Mouse (Mus musculus): Measurements from ENCODE around the gene Nosip.
"Not testable (repeated sequence)": the region's sequence is repeated elsewhere in the genome, so short reads cannot be mapped to it uniquely, and the experiment has no call there.

The Nosip gene

DNA sequence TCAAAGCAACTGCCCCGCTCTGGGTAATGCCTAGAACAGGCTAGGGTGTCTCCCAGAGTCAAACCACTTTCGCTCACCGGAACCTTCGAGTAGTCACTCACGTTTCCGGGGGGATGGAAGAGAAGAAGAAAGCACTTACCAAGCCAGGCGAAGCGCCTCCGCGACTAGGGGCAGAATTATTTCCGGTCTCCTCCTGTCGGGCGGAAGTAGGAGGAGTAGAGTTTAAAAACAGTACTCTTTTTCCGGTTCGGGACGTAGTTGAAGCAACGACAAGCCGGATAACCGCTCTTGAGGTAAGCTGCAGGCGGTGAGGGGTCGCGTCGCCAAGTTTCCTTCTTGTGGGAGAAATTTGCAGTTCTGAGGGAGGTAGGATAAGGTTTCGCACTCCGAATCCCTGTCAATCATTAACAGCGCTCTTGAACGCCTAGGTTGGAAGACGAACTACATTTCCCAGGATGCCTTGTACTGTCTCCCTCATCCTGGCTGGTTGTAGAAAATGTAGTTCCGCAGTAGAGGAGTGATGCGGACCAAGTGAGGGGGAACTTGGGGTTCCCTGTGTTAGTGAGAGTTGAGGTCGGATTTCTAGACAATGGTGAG is at the start of gene Nosip, which contains the start of gene Prrg2:
Gene Nosip, plus strand, starts transcription at position 191 of the 597 bp plus-strand sequence.
Gene Prrg2, minus strand, starts transcription at position 439 of the 597 bp plus-strand sequence.
- peak; percentile 97 for DNase-seq (ENCODE audit: low read depth, low spot score)
- Histone ChIP-seq H3K36me3 (ENCODE audit: control insufficient read depth, insufficient read depth, low read length, poor library complexity, severe bottlenecking) (no peaks in the 10 kb centered on the region), H3K27me3 (ENCODE audit: control insufficient read depth, insufficient read depth, low read length, poor library complexity, severe bottlenecking) (no peaks in the 10 kb centered on the region)

DNA sequence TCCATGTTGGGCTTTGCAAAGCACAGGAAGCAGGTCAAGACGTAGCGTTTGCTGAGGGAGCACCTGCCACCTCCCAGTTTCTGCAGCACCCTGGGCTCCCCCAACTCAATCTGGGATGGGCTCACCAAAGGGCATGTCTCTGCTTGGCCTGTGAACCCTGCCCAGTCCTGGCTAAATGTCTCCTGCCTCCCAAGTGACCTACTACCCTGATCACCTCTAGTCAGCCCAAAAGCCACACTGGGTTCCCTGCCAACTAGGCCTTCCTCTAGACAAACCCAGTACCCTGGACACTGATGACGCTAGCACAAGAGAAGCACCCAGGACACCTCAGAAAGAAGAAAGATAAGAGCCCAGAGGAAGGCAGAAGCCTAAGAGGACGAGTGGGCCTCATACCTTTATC is 49.4 kb upstream of the Nosip start:
- H3K27me3 ChIP-seq (ENCODE audit: control insufficient read depth, insufficient read depth, low read length, poor library complexity, severe bottlenecking) = no peaks in the 10 kb centered on the region
- no peak for DNase-seq (ENCODE audit: low read depth, low spot score)
- peaks cover 3% of the 10 kb centered on the region; the same call in 1 of the 2 replicates for H3K36me3 ChIP-seq (ENCODE audit: control insufficient read depth, insufficient read depth, low read length, poor library complexity, severe bottlenecking)

DNA sequence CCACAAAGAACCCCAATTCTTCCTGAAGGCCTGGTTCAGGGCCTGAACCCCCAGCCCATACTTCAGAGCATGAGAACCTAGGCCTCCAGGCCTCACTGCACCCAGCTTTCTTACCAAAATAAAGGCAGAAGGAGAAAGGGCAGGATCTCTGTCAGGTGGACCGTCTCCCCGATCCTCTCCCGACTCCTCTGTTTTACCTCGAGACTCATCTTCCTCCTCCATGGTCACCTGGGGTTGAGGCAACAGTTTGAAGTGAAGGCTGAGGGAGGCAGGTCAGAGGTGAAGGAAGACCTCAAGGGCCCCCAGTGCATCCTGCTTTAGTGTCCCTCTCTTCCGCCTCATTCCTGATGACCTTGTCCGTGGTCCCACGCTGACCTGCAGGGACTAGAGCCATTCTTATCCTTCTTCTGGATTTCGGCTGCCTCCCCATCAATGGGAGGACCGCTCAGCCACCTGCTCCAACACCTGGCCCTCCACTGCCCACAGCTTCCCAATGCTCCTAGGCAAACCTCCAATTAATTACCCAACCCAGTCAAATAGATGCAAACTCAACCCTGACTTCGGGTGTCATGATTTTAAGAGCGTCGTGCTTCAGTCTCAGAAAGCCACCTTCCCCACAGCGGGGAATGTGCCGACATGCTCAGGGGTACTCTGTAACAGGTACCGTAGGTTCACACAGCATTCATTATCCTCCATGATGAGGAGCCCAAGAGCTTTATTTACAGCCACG is 48.7 kb upstream of the Nosip start:
- Histone ChIP-seq H3K27me3 (ENCODE audit: control insufficient read depth, insufficient read depth, low read length, poor library complexity, severe bottlenecking) (no peaks in the 10 kb centered on the region), H3K36me3 (ENCODE audit: control insufficient read depth, insufficient read depth, low read length, poor library complexity, severe bottlenecking) (peaks cover 2% of the 10 kb centered on the region; the same call in 1 of the 2 replicates)
- no peak for DNase-seq (ENCODE audit: low read depth, low spot score)

DNA sequence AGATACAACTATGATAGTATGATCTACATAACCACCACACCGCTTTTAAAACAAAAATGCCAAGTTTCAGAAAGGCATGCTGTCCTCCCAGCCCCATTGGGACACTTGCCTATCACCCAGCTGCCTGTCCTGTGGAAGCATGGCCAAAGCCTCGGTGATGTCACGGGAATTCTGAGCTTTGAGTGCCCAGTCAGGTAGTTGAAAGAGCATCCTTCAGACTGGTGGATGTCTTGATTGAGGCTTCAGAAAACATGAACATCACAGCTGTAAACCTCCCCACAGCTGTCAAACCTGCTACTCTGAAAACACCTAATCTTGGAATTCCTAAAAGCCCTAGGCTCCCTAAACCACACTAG is 48.2 kb upstream of the Nosip start:
- Histone ChIP-seq H3K36me3 (ENCODE audit: control insufficient read depth, insufficient read depth, low read length, poor library complexity, severe bottlenecking) (peaks cover 2% of the 10 kb centered on the region; the same call in 1 of the 2 replicates), H3K27me3 (ENCODE audit: control insufficient read depth, insufficient read depth, low read length, poor library complexity, severe bottlenecking) (no peaks in the 10 kb centered on the region)
- DNase-seq (ENCODE audit: low read depth, low spot score) = no peak

DNA sequence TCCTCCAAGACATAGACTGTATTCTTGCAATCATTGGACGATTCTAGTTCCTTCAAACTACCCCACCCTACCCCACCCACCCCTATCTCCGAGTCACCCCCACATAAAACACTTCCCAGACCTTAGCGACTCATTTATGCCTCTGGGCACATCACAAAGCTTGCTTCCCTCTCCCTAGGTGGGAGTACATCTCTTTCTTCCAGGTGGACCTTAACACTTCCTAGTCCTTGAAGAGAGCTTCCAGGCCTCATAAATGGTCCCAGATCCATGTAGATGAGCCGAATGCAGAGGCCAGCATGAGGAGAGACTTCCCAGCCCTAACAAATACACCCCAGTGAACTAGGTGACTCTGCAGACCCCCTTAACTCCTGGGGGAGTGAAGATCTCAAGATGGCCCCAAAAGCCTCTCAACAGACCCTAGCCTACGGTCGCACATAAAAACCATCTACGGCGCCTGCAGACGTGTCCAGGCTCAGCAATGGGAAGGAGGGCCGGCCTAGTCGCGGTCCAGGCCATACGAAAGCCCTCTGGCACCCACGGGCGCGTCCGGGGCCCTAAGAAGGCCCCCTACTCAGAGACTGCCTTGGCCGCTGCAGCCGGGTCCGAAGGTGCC is 46.8 kb upstream of the Nosip start:
- peaks cover 2% of the 10 kb centered on the region; the same call in 1 of the 2 replicates for H3K36me3 ChIP-seq (ENCODE audit: control insufficient read depth, insufficient read depth, low read length, poor library complexity, severe bottlenecking)
- DNase-seq (ENCODE audit: low read depth, low spot score) = no peak

DNA sequence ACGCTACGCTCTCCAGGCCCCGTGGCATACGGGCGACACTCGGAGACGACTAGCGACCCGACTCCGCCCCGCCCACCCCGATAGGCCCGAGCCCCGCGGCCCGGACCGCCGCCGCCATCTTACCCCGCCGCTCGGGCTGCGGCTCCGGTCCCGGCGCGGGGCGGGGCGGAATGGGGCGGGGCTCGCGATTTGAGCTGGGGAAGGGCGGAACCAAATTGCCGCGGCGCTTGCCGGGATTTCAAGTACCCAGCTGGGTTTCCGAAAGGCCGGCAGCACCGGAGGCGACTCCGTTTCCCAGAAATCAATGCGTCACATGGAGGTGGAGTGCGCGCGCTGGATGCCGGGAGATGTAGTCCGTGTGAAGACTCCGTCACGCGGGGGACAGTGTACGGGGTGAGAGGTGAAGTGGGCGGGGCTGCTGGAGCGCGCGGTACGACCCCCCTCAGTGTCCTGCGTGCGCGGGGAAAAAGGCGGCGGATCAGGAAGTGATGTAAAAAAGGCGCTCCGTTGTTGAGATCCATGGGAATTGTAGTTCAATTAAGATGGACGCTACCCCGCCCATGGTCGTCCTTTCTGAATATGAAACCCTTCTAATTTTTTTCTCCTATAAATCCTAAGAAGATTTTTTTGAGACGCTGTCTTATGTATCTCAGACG is 46.1 kb upstream of the Nosip start, which contains the start of gene Scaf1:
Gene Scaf1, minus strand, starts transcription at position 407 of the 656 bp plus-strand sequence.
- Histone ChIP-seq H3K36me3 (ENCODE audit: control insufficient read depth, insufficient read depth, low read length, poor library complexity, severe bottlenecking) (peaks cover 2% of the 10 kb centered on the region; the same call in 1 of the 2 replicates), H3K27me3 (ENCODE audit: control insufficient read depth, insufficient read depth, low read length, poor library complexity, severe bottlenecking) (no peaks in the 10 kb centered on the region)
- peak; percentile 99 for DNase-seq (ENCODE audit: low read depth, low spot score)

More for the DNA sequence above, 46.8 kb upstream of the Nosip start:
- no peaks in the 10 kb centered on the region for H3K27me3 ChIP-seq (ENCODE audit: control insufficient read depth, insufficient read depth, low read length, poor library complexity, severe bottlenecking)

DNA sequence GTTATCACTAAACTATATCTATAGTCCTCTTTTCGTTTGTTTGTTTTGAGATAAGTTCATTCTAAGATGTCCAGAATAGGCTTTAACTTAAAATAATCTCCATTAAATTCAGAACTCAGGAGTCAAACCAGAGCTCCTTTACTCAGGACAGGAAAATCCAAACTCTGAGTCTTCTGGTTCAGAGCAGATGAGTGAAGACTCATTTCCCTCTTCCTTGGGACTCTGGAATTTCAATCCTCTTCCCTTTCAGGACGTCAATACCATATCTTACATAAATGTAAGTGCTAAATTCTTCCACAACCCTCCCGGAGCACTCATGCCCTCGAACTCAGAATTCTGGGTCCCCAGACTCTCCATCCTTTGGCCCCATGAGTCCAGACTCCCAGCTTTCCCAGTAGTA is 45.5 kb upstream of the Nosip start:
- no peaks in the 10 kb centered on the region for H3K27me3 ChIP-seq (ENCODE audit: control insufficient read depth, insufficient read depth, low read length, poor library complexity, severe bottlenecking)
- H3K36me3 ChIP-seq (ENCODE audit: control insufficient read depth, insufficient read depth, low read length, poor library complexity, severe bottlenecking) = peaks cover 2% of the 10 kb centered on the region; the same call in 1 of the 2 replicates
- DNase-seq (ENCODE audit: low read depth, low spot score) = no peak

DNA sequence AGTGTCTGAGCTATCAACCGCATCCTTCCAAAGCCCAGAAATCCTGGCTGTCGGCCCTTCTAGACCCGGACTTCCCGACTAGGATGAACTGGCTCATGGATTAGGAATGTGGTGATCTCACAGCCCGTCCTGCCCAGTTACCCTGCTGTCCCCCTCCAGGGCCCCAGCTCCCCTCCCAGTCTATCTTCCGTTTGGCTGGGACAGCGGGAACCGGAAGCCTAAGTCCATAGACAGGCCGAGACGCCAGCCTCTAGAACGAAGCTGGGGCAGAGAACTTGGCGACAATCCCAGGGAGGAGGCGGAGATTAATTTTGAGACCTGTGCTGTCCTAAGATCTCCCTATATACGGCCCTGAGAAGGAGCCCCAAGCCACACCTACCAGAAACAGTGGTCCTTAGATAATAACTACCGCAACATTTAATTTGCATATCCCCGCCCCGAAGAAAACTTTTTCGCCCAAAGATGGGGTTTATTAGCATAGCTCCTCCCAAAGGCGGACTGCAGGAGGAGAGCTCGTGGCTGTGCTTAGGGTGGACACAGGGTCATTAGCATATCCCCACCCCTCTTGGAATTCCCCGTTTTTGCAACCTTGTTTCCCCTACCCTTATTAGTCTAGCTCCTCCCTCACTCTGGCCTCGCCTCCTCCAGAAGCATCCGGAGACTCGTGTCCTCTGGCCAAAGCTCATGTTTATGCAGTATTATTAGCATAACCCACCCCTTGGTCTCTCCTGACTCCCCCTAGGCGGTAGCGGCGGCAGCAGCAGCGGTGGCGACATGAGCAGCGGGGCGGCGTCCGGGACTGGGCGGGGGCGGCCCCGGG is 44.8 kb upstream of the Nosip start, which contains the start of gene Rras:
Gene Rras, plus strand, starts transcription at position 720 of the 820 bp plus-strand sequence.
- Histone ChIP-seq H3K27me3 (ENCODE audit: control insufficient read depth, insufficient read depth, low read length, poor library complexity, severe bottlenecking) (no peaks in the 10 kb centered on the region), H3K36me3 (ENCODE audit: control insufficient read depth, insufficient read depth, low read length, poor library complexity, severe bottlenecking) (no peaks in the 10 kb centered on the region)
- DNase-seq (ENCODE audit: low read depth, low spot score) = peak; percentile 99

DNA sequence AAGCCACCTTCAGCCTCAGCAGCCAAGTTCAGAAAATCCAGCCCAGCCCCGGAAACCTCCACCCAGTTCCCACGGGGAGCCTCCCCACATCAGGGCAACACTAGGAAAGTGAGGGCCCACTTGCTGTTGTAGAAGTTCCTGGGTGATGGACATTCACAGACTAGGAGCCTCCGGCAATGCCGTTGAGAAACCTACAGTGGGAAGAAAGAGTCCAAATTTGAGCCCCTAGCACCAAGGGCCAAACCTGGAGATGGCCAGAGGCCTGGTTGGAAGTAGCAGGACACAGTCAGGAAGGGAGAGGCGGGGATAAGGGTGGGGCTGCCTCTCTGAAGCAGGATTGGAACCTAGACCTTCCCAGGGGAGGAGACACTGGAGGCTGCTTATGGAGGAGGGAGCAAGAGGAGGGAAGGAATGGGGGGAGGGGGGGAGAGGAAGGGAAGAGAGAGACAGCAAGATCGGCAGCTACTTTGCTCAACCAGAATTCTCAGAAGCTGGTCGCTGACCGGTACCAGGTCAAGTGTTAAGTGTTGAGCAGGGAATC is 43.1 kb upstream of the Nosip start:
- H3K36me3 ChIP-seq (ENCODE audit: control insufficient read depth, insufficient read depth, low read length, poor library complexity, severe bottlenecking) = no peaks in the 10 kb centered on the region
- H3K27me3 ChIP-seq (ENCODE audit: control insufficient read depth, insufficient read depth, low read length, poor library complexity, severe bottlenecking) = no peaks in the 10 kb centered on the region
- DNase-seq (ENCODE audit: low read depth, low spot score) = no peak

DNA sequence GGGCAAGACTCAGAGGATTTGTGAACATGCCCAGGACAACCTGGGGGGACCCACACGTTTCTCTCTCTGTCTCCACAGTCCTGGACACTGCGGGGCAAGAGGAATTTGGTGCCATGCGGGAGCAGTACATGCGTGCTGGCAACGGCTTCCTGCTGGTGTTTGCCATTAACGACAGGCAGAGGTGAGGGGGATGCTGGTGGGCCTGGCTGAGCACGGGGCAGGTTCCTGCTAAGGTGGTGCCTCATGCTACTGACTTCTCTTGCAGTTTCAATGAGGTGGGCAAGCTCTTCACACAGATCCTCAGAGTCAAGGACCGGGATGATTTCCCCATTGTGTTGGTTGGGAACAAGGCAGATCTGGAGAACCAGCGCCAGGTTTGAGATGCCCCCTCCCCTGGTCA is 42.0 kb upstream of the Nosip start:
- no peaks in the 10 kb centered on the region for H3K27me3 ChIP-seq (ENCODE audit: control insufficient read depth, insufficient read depth, low read length, poor library complexity, severe bottlenecking)
- H3K36me3 ChIP-seq (ENCODE audit: control insufficient read depth, insufficient read depth, low read length, poor library complexity, severe bottlenecking) = no peaks in the 10 kb centered on the region
- DNase-seq (ENCODE audit: low read depth, low spot score) = no peak

DNA sequence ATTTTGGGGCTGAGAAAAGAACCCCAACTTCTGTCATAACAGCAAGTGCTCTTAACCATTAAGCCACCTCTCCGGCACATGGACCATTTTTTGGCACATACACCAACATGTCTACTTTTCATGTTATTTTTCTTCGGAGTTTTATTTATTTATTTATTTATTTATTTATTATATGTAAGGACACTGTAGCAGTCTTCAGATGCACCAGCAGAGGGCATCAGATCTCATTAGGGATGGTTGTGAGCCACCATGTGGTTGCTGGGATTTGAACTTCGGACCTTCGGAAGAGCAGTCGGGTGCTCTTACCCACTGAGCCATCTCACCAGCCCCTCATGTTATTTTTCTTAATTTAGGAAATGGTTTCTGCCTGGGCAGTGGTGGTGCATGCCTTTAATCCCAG is 38.5 kb upstream of the Nosip start:
- peak; percentile 52 for DNase-seq (ENCODE audit: low read depth, low spot score)
- H3K36me3 ChIP-seq (ENCODE audit: control insufficient read depth, insufficient read depth, low read length, poor library complexity, severe bottlenecking) = not testable (repeated sequence)

DNA sequence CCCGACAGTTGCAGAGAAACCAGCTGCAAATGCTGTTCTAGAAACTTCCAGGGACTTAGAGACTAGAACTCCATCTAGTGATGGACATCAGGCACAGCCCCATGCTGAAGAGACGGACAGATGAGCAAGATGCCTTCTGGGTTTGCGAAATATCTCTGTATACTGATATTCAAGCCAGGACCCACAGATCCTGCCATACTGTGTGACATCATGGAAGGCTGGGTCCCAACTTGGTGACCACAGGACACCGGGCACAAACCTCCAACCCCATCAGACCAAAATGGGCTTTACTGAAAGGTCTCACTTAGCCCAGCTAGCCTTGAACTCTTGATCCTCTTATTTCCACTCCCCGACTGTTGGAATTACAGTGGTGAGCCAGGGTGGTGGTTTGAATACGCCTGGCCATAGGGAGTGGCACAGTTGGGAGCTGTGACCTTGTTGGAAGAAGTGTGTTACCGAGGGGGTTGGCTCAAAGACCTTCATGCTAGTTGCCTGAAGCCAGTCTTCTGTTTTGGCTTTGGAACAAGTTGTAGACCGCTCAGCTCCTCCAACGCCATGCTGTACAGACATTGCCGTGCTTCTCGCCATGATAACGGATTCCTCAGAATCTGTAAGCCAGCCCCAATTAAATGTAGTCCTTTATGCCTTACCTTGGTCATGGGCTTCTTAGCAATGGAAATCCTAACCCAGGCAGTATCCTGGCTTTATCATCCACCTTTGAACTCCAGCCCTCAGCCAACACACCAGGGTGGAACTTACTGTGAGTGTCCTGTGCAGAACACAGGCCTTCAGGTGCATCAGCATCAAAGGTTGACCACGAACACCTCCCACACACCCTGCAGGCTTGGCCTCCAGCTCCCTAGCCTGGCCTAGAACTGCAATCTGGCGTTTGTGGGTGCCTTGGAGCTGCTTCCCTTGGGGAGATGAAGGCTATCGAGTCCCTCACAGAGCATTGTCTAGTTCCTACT is 37.7 kb upstream of the Nosip start:
- Histone ChIP-seq H3K36me3 (ENCODE audit: control insufficient read depth, insufficient read depth, low read length, poor library complexity, severe bottlenecking) (no peaks in the 10 kb centered on the region), H3K27me3 (ENCODE audit: control insufficient read depth, insufficient read depth, low read length, poor library complexity, severe bottlenecking) (no peaks in the 10 kb centered on the region)
- DNase-seq (ENCODE audit: low read depth, low spot score) = no peak

More for the DNA sequence above, 38.5 kb upstream of the Nosip start:
- not testable (repeated sequence) for H3K27me3 ChIP-seq (ENCODE audit: control insufficient read depth, insufficient read depth, low read length, poor library complexity, severe bottlenecking)

DNA sequence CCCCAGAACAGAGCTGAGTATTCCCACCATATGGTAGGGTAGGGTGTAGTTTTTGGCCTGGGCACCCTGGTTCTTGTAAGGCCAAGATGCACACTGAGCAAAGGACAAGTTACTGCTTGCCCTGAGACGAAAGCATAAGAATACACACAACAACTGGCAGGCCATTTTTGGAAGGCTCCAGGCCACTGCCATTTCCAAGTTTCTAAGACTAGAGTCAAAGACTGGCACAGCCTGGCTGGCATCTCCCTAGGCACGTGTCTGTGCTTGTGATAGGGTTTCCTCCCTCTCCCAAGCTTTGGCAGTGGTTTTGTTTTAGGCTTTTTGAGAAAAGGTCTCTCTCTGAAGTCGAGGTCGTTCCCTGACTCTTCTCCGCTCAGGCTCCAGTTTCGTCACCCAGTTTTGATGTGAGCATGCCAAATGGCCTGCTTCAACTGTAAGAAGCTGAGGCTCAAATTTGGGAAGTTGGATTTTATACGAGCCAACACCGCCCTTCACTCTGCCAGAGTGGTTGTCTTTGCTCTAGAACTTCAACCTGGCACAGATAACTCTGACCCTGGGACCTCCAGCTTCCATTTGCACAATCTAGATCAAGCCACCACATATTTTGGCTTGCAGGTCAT is 36.5 kb upstream of the Nosip start:
- Histone ChIP-seq H3K27me3 (ENCODE audit: control insufficient read depth, insufficient read depth, low read length, poor library complexity, severe bottlenecking) (no peaks in the 10 kb centered on the region), H3K36me3 (ENCODE audit: control insufficient read depth, insufficient read depth, low read length, poor library complexity, severe bottlenecking) (no peaks in the 10 kb centered on the region)
- DNase-seq (ENCODE audit: low read depth, low spot score) = no peak

Measured in splenic B cell, adult 2 months (primary cell).